Mouse (Mus musculus): ENCODE measurements around the gene Sorbs1.

Gene Sorbs1

GRCm38 (mm10) chr19:40302916-40303315 lies 210.7 kb downstream of the Sorbs1 start:
- DNase-seq (ENCODE audit: low read depth, low spot score): no peak

- no peak for DNase-seq (ENCODE audit: low read depth, low spot score)
Observed at GRCm38 (mm10) chr19:40302477-40302876, 211.1 kb downstream of the Sorbs1 start.

- DNase-seq (ENCODE audit: low read depth, low spot score): no peak
Observed at GRCm38 (mm10) chr19:40299983-40300759, 213.4 kb downstream of the Sorbs1 start.

- DNase-seq (ENCODE audit: low read depth, low spot score): no peak
Observed at GRCm38 (mm10) chr19:40299182-40299581, 214.4 kb downstream of the Sorbs1 start.

- DNase-seq (ENCODE audit: low read depth, low spot score): no peak
Observed at GRCm38 (mm10) chr19:40298574-40298973, 215.0 kb downstream of the Sorbs1 start.

- DNase-seq (ENCODE audit: low read depth, low spot score): no peak
Observed at GRCm38 (mm10) chr19:40297798-40298144, 215.8 kb downstream of the Sorbs1 start.

GRCm38 (mm10) chr19:40297078-40297797 lies 216.3 kb downstream of the Sorbs1 start:
- DNase-seq (ENCODE audit: low read depth, low spot score): no peak

- DNase-seq (ENCODE audit: low read depth, low spot score): no peak
Observed at GRCm38 (mm10) chr19:40294231-40294630, 219.3 kb downstream of the Sorbs1 start.

- no peak for DNase-seq (ENCODE audit: low read depth, low spot score)
Observed at GRCm38 (mm10) chr19:40293791-40294190, 219.8 kb downstream of the Sorbs1 start.

- no peak for DNase-seq (ENCODE audit: low read depth, low spot score)
Observed at GRCm38 (mm10) chr19:40290099-40290724, 223.4 kb downstream of the Sorbs1 start.

GRCm38 (mm10) chr19:40288415-40288814 lies 225.2 kb downstream of the Sorbs1 start:
- no peak for DNase-seq (ENCODE audit: low read depth, low spot score)

- no peak for DNase-seq (ENCODE audit: low read depth, low spot score)
Observed at GRCm38 (mm10) chr19:40284704-40285103, 228.9 kb downstream of the Sorbs1 start.

GRCm38 (mm10) chr19:40283415-40283814 lies 230.2 kb downstream of the Sorbs1 start:
- DNase-seq (ENCODE audit: low read depth, low spot score): no peak

GRCm38 (mm10) chr19:40278372-40279023 lies 235.1 kb downstream of the Sorbs1 start:
- DNase-seq (ENCODE audit: low read depth, low spot score): no peak

- DNase-seq (ENCODE audit: low read depth, low spot score): no peak
Observed at GRCm38 (mm10) chr19:40277494-40277893, 236.1 kb downstream of the Sorbs1 start.

GRCm38 (mm10) chr19:40275401-40276188 lies 238.0 kb downstream of the Sorbs1 start:
- peak; percentile 62 for DNase-seq (ENCODE audit: low read depth, low spot score)

GRCm38 (mm10) chr19:40272674-40273073 lies 240.9 kb downstream of the Sorbs1 start:
- peak; percentile 85 for DNase-seq (ENCODE audit: low read depth, low spot score)

- DNase-seq (ENCODE audit: low read depth, low spot score): peak; percentile 80
Observed at GRCm38 (mm10) chr19:40271308-40271892, 242.2 kb downstream of the Sorbs1 start, which contains the start of gene Pdlim1. Pdlim1 (minus strand) TSS chr19:40271842.

GRCm38 (mm10) chr19:40270351-40271307 lies 242.9 kb downstream of the Sorbs1 start:
- peak; percentile 46 for DNase-seq (ENCODE audit: low read depth, low spot score)

- DNase-seq (ENCODE audit: low read depth, low spot score): no peak
Observed at GRCm38 (mm10) chr19:40269526-40269925, 244.1 kb downstream of the Sorbs1 start.
